Mouse (Mus musculus) kidney, embryonic 15.5 days (tissue): ENCODE data around the gene Dscam. TPM values are rescaled to one million over a fixed set of nuclear protein-coding genes. Genes with fewer than 3 reads are reported as not detected.

ENCODE experiments used
- ATAC-seq: fragments of 200-750 bp; cut with Nextera tagmentation; replicated peaks from 2 replicates; pipeline ENCODE4 v1.8.0; 2017; ENCODE audit warnings: moderate TSS enrichment; ENCODE audit not compliant: low FRiP score
- H3K27ac ChIP-seq: fragments of 300-500 bp; sonication (generic); 2 replicates; pipeline ENCODE4 v1.5.1; 2015; ENCODE audit warnings: mild to moderate bottlenecking, inconsistent platforms
- H3K27me3 ChIP-seq: fragments of 300-500 bp; sonication (generic); 2 replicates; pipeline ENCODE4 v1.6.1; 2015; ENCODE audit warnings: inconsistent platforms
- H3K36me3 ChIP-seq: fragments of 300-500 bp; sonication (generic); 2 replicates; pipeline ENCODE4 v1.6.1; 2015; ENCODE audit warnings: inconsistent platforms
- H3K4me1 ChIP-seq: fragments of 300-500 bp; sonication (generic); 2 replicates; pipeline ENCODE4 v1.6.1; 2015; ENCODE audit warnings: inconsistent platforms
- H3K4me2 ChIP-seq: fragments of 300-500 bp; sonication (generic); 2 replicates; pipeline ENCODE4 v1.6.1; 2015; ENCODE audit warnings: moderate library complexity, mild to moderate bottlenecking, inconsistent platforms
- H3K4me3 ChIP-seq: fragments of 300-500 bp; sonication (generic); replicated peaks from 2 replicates; pipeline ENCODE4 v1.5.1; 2015; ENCODE audit warnings: mild to moderate bottlenecking, inconsistent platforms
- H3K9ac ChIP-seq: fragments of 300-500 bp; sonication (generic); 2 replicates; pipeline ENCODE4 v1.6.1; 2015; ENCODE audit warnings: mild to moderate bottlenecking, inconsistent platforms
- H3K9me3 ChIP-seq: fragments of 300-500 bp; sonication (generic); replicated peaks from 2 replicates; pipeline ENCODE4 v1.6.1; 2016; ENCODE audit warnings: inconsistent platforms
- WGBS: fragments of 180-500 bp; shearing (Covaris S2); methylation state at CpG from one replicate; pipeline ENCODE4 v1.1.7; 2015; ENCODE audit warnings: mixed read lengths; 5-methylcytosine and 5-hydroxymethylcytosine counted together
- polyA plus RNA-seq: library from polyadenylated mRNA; unstranded; fragments of >200 nt; fragmentation: Nextera tagmentation; extraction: Ambion mirVana; gene quantifications from 2 replicates; pipeline ENCODE4 v1.2.1, GENCODE M21; 2015

The Dscam gene
- polyA plus RNA-seq, 1 experiment from 2014 or later = 0.06 TPM

DNA sequence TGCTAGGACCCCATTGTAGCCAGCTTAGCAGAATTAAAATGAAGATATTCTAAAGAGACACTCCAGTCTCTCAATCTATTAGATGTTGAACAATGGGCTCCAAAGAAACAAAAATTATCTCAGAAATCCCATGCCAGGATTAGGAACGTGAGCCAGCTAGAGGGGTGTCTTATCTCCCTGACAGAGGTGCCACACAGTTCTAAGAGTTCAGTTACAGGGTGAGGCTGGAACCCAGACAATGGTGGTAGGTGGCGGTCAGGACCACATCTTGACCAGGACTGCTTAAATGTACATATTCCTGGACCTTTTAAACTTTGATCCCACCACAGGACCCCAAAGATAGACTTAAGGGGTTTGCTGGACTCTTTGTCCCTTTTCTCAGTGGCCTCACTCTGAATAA is 200.1 kb downstream of the Dscam start:
- 85% methylated on average over 2 of the region's 2 CpGs for WGBS
- no peaks in the 10 kb centered on the region for H3K27me3 ChIP-seq
- no peaks in the 10 kb centered on the region for H3K9me3 ChIP-seq
- H3K36me3 ChIP-seq = no peaks in the 10 kb centered on the region
- H3K9ac ChIP-seq = no peak overlapping the region
- no peak overlapping the region for H3K4me2 ChIP-seq
- no peak for ATAC-seq
- H3K4me3 ChIP-seq = no peak overlapping the region
- no peak overlapping the region for H3K27ac ChIP-seq
- H3K4me1 ChIP-seq = no peaks in the 10 kb centered on the region

DNA sequence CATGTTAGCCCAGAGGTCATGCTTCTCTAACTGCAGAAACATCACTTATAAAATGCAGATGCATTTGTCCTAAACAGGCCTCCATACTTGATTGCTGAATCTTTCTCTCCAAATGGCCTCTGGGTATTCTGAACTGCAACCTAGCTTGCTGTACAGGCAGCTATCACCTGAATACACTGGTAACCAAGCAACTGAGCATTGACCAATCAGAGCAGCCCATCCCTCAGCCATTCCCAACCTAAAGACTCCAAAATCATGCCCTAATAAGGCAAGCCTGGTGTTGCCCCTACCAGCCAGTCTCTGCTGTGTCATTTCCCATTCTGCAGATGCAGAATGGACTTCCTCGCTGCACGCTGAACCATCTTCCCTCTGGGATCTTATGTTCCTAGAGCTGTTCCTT is 200.9 kb downstream of the Dscam start:
- no peaks in the 10 kb centered on the region for H3K9me3 ChIP-seq
- H3K27ac ChIP-seq = no peak overlapping the region
- no peaks in the 10 kb centered on the region for H3K36me3 ChIP-seq
- no peak overlapping the region for H3K4me3 ChIP-seq
- no peak overlapping the region for H3K4me2 ChIP-seq
- WGBS = 95% methylated on average over 2 of the region's 2 CpGs
- no peak overlapping the region for H3K9ac ChIP-seq
- no peaks in the 10 kb centered on the region for H3K27me3 ChIP-seq
- no peak for ATAC-seq
- H3K4me1 ChIP-seq = no peaks in the 10 kb centered on the region

DNA sequence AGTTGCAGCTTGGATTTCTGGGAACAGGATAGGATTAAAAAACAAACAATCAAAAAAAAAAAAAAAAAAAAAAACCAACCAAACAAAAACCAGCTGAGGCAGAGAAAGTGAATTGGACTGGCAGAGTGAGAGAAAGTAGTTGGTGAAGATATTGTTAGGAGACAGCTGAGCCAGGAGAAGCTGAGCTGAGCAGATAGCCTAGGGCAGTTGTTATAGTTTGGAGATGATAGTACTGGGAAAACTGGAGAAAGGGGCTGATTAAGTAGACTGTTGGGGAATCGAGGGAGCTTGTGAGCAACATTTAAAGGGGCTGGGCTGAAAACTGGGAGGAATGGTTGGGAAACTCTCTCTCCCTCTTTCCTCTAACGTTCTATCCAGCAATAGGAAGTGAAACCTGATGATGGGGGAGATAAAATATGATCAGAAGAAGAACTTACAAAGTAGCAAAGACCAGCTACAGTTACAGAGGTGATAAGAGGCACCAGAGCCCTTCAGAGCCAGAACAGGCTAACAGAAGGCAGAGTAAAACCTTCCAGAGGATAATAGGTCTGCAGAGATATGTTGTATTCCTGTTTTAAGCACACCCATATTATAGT is 201.6 kb downstream of the Dscam start:
- no peaks in the 10 kb centered on the region for H3K9me3 ChIP-seq
- ATAC-seq = no peak
- no peaks in the 10 kb centered on the region for H3K4me1 ChIP-seq
- H3K4me2 ChIP-seq = no peak overlapping the region
- 36% methylated on average over 2 of the region's 2 CpGs for WGBS
- no peaks in the 10 kb centered on the region for H3K36me3 ChIP-seq
- no peak overlapping the region for H3K4me3 ChIP-seq
- no peak overlapping the region for H3K27ac ChIP-seq
- H3K9ac ChIP-seq = no peak overlapping the region
- H3K27me3 ChIP-seq = no peaks in the 10 kb centered on the region

DNA sequence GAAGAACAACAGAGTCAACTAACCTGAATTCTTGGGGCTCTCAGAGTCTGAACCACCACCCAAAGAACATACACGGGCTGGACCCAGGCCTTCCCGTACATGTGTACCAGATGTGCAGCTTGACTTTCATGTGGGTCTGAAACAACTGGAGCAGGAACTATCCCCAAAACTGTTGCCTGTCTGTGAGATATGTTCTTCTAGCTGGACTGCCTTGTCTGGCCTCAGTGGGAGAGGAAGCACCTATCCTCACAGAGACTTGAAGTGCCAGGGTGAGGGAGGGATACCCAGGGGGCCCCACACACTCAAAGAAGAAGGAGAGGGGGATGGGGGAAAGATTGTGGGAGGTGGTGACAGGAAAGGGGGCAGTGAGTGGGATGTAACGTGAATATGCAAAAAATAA is 210.9 kb downstream of the Dscam start:
- Histone ChIP-seq H3K27me3 (no peaks in the 10 kb centered on the region), H3K9ac (no peak overlapping the region), H3K4me3 (no peak overlapping the region), H3K9me3 (no peaks in the 10 kb centered on the region), H3K27ac (no peak overlapping the region), H3K4me2 (no peak overlapping the region), H3K36me3 (no peaks in the 10 kb centered on the region), H3K4me1 (no peaks in the 10 kb centered on the region)
- 80% methylated on average over 3 of the region's 3 CpGs for WGBS
- no peak for ATAC-seq

DNA sequence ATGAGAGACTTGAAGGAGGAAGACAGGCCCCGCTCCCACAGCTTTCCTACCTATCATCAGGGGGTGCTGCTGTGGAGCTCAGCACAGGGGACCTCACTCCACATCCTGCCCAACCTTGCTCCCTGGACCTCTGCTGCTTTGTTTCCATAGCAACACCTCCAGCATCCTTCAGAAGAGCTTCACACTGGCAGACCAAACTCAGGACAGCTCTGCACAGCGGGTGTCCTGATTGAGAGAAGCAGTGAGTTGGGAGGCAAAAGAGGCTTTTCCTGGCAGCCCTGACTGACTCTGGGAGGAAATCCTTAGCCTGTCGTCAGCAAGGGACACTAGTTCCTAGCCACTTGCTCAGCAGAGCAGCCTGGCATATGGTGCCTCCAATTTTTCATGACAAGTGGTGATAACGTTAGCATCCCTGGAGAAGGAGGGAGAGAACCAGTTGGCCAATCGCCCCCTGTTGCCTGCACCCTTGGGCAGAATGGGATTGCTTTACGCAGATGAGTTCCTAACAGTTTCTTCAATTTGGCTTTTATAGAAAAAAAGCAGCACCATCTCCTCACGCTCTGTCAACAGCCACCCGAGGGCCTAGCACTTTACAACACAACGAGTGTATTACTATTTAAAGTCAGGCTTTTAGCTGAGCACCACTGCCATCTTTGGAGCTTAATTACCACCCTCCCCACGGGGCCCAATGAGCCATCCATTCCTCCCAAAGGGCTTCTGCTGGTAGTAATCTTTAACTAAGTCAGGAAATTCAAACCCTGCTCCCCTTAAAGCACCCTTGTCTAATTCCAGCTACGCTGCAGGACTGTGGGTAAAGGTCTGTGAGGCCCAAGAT is 224.9 kb downstream of the Dscam start:
- 43% methylated on average over 11 of the region's 11 CpGs for WGBS
- Histone ChIP-seq H3K4me2 (no peak overlapping the region), H3K9me3 (no peaks in the 10 kb centered on the region), H3K27me3 (no peaks in the 10 kb centered on the region), H3K9ac (no peak overlapping the region), H3K4me1 (no peaks in the 10 kb centered on the region), H3K27ac (no peak overlapping the region), H3K4me3 (no peak overlapping the region), H3K36me3 (no peaks in the 10 kb centered on the region)
- ATAC-seq = no peak

DNA sequence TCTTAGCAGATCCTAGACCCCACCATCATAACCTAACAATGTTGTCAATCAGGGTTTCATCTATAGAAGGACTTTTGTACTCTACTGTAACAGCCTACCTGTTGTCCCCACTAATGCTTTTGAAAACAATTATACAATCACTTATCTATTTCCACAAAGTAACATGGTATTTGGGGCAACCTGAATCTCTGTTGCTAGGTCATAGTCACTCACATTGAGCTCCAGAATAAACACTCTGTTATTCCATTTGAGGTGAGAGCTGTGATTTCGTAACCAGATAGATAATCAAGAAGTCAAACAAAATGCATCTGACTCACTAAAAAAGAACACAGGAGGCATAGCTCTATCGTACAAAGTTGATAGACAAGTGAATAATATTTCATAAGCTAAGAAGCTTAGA is 226.9 kb downstream of the Dscam start:
- H3K27me3 ChIP-seq = no peaks in the 10 kb centered on the region
- no peak overlapping the region for H3K4me3 ChIP-seq
- no peak for ATAC-seq
- no peaks in the 10 kb centered on the region for H3K9me3 ChIP-seq
- no peak overlapping the region for H3K9ac ChIP-seq
- H3K27ac ChIP-seq = no peak overlapping the region
- no peaks in the 10 kb centered on the region for H3K36me3 ChIP-seq
- no peaks in the 10 kb centered on the region for H3K4me1 ChIP-seq
- 89% methylated on average over 2 of the region's 2 CpGs for WGBS
- no peak overlapping the region for H3K4me2 ChIP-seq

DNA sequence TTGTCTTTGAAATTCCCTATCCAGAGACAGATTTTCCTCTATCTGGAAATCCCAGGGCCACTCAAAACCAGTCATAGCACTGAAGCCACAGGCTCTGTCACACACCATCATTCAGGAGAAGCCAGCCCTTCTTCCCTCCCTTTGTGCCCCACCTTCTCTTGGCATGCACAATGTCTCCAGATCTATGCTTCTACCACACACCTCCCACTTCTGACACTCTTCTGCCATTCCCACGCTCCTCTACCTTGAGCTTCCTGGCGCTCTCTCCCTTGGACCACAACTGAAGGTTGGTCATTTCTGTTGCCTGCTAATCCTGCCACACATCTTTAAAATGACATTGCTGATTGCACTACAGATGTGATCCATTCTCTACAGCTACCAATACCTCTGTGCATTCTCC is 235.8 kb downstream of the Dscam start:
- no peaks in the 10 kb centered on the region for H3K4me1 ChIP-seq
- no peaks in the 10 kb centered on the region for H3K9me3 ChIP-seq
- no peak overlapping the region for H3K9ac ChIP-seq
- H3K27me3 ChIP-seq = no peaks in the 10 kb centered on the region
- no peak overlapping the region for H3K27ac ChIP-seq
- WGBS = 87% methylated on average over 2 of the region's 2 CpGs
- no peaks in the 10 kb centered on the region for H3K36me3 ChIP-seq
- no peak for ATAC-seq
- H3K4me2 ChIP-seq = no peak overlapping the region
- no peak overlapping the region for H3K4me3 ChIP-seq

DNA sequence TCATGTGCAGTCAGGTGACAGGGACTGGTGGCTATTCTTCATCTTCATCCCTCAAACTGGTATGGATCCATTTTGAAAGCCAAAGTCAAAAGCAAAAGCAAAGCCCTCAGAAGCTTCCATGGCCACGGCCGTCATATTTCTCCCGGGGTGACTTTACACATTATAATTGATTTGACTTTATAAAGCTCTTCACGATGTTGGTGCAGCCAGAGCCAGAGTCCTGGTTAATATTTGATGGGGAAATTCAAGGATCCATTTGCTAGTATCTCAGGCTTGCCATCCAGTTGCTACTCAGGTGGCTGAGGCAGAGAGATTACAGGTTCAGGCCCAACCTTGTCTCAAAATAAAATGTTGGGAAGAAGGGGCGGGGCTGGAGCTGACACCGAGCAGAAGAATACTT is 238.3 kb downstream of the Dscam start:
- H3K4me2 ChIP-seq = no peak overlapping the region
- 90% methylated on average over 6 of the region's 6 CpGs for WGBS
- no peak overlapping the region for H3K9ac ChIP-seq
- H3K36me3 ChIP-seq = no peaks in the 10 kb centered on the region
- no peak overlapping the region for H3K27ac ChIP-seq
- no peaks in the 10 kb centered on the region for H3K27me3 ChIP-seq
- H3K4me3 ChIP-seq = no peak overlapping the region
- no peaks in the 10 kb centered on the region for H3K4me1 ChIP-seq
- no peak for ATAC-seq
- no peaks in the 10 kb centered on the region for H3K9me3 ChIP-seq

DNA sequence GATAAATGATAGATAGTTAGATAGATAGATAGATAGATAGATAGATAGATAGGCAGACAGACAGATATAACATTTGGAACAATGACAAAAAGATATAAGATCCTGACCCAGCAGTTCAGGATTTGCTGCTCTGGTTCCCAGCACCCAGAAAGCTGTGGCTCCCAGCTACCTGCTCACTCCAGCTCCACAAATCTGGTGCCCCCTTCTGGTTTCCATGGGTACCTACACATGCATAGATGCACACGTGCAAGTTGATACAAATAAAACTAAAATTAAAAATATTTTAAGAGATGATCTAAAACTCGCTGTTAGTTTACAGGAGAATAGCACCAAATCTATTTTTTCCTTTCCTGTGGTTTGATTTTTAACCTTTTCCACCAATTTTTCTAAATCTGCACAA is 238.8 kb downstream of the Dscam start:
- Histone ChIP-seq H3K36me3 (no peaks in the 10 kb centered on the region), H3K9ac (no peak overlapping the region), H3K27me3 (no peaks in the 10 kb centered on the region), H3K9me3 (no peaks in the 10 kb centered on the region), H3K4me3 (no peak overlapping the region), H3K4me2 (no peak overlapping the region), H3K27ac (no peak overlapping the region), H3K4me1 (no peaks in the 10 kb centered on the region)
- WGBS = 81% methylated on average over 2 of the region's 2 CpGs
- no peak for ATAC-seq

DNA sequence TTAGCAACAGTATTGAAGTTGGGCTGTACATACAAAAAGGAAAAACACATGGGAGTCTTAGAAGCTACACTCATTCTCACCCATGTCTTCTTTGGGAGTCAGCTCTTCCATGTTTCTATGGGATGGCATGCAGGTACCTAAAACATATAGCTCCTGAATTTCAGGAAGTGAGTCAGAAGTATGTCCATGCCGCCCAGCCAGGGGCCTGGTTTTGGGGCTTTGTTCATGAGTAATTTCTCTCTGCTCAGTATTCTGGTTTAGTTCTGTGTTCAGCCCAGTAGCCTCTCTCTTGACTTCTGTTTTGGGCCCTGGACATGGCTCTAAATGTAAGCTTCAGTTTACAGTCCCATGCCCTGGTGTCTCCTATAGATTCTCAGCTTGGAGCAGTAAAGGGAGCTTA is 242.5 kb downstream of the Dscam start:
- ATAC-seq = no peak
- H3K9ac ChIP-seq = no peak overlapping the region
- H3K27ac ChIP-seq = no peak overlapping the region
- H3K27me3 ChIP-seq = no peaks in the 10 kb centered on the region
- whole genome bisulfite sequencing = 94% methylated on average over 1 of the region's 1 CpGs
- H3K9me3 ChIP-seq = no peaks in the 10 kb centered on the region
- H3K36me3 ChIP-seq = no peaks in the 10 kb centered on the region
- H3K4me1 ChIP-seq = no peaks in the 10 kb centered on the region
- H3K4me3 ChIP-seq = no peak overlapping the region
- H3K4me2 ChIP-seq = no peak overlapping the region

DNA sequence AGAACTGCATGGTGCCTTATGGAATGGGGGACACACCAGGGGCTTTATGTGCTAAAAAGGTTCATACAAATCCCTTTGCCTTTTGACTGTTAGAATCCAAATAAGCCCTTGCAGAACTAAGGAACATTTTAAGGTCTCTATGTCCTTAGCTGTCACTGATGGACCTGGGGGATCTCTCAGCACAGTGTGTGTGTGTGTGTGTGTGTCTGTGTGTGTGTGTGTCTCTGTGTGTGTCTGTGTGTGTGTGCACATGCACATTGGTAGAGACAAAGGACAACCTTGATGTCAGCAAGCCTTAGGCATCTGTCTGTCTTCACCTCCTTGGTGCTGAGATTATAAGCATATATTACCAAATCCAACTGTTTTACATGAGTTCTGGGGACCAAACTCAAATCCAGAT is 243.1 kb downstream of the Dscam start:
- no peak overlapping the region for H3K4me2 ChIP-seq
- ATAC-seq = no peak
- no peaks in the 10 kb centered on the region for H3K4me1 ChIP-seq

DNA sequence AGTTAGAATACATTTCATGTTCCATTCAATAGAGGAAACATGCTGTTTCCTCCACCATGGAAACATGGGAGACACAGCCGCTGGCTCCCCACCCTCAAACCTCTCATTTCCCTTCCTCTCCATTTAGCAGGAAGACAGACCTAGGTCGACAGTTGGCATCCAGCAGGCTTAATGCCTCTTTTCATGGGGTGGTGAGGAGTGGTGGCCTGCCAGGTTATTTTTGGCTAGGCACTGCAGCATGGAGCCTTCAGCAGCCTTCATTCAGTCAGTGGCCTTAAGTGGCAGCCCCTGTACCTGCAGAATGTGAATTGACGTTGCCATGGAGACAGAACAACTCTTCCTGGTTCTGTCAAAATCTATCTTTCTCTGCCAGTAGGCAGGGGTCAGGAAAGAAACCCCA is 243.6 kb downstream of the Dscam start:
- no peak overlapping the region for H3K27ac ChIP-seq
- no peak overlapping the region for H3K9ac ChIP-seq
- no peaks in the 10 kb centered on the region for H3K27me3 ChIP-seq
- H3K36me3 ChIP-seq = no peaks in the 10 kb centered on the region
- no peak overlapping the region for H3K4me3 ChIP-seq
- H3K4me1 ChIP-seq = no peaks in the 10 kb centered on the region
- H3K9me3 ChIP-seq = no peaks in the 10 kb centered on the region
- WGBS = 59% methylated on average over 3 of the region's 3 CpGs
- no peak overlapping the region for H3K4me2 ChIP-seq
- no peak for ATAC-seq

More for the DNA sequence above, 243.1 kb downstream of the Dscam start:
- Histone ChIP-seq H3K27ac (no peak overlapping the region), H3K4me3 (no peak overlapping the region), H3K27me3 (no peaks in the 10 kb centered on the region), H3K36me3 (no peaks in the 10 kb centered on the region), H3K9ac (no peak overlapping the region), H3K9me3 (no peaks in the 10 kb centered on the region)

DNA sequence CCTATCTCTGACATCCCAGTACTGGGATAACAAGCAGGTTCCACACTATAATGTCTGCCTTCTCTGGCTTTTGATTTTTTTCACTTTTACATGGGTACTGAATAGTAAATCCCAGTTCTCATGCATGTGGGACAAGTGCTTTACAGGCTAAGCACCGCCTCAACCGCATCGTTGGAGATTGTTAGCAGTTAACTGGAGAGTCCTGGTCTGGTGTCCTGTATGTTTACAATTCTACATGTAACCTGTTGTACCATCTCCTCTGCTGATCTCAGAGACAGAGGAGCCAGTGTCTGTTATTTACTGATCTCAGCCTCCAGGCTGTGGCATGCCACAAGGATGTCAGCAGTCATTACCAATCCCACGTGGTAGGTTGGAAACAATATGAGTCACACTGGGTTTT is 246.6 kb downstream of the Dscam start:
- Histone ChIP-seq H3K4me3 (no peak overlapping the region), H3K27ac (no peak overlapping the region), H3K4me2 (no peak overlapping the region), H3K9ac (no peak overlapping the region), H3K4me1 (no peaks in the 10 kb centered on the region), H3K9me3 (no peaks in the 10 kb centered on the region), H3K27me3 (no peaks in the 10 kb centered on the region), H3K36me3 (no peaks in the 10 kb centered on the region)
- no peak for ATAC-seq
- 87% methylated on average over 4 of the region's 4 CpGs for WGBS
